Mouse (Mus musculus) limb, embryonic 12.5 days (tissue): Measurements from ENCODE around the gene H2al1a. TPM values are rescaled to one million over a fixed set of nuclear protein-coding genes. Genes with fewer than 3 reads are reported as not detected.
"Not testable (repeated sequence)": the region's sequence is repeated elsewhere in the genome, so short reads cannot be mapped to it uniquely, and the experiment has no call there.

Source experiments
- ATAC-seq: fragments of 200-750 bp; cut with Nextera tagmentation; 2 replicates; pipeline ENCODE4 v1.8.0; 2017; ENCODE audit warnings: low read depth, moderate TSS enrichment; ENCODE audit not compliant: insufficient number of reproducible peaks, insufficient read depth, low FRiP score, low TSS enrichment
- H3K27ac ChIP-seq: fragments of 300-500 bp; sonication (generic); 2 replicates; pipeline ENCODE4 v1.5.1; 2016; ENCODE audit warnings: mild to moderate bottlenecking, moderate library complexity
- H3K27me3 ChIP-seq: fragments of 300-500 bp; sonication (generic); 2 replicates; pipeline ENCODE4 v1.6.1; 2016; ENCODE audit warnings: mild to moderate bottlenecking, moderate library complexity
- H3K36me3 ChIP-seq: fragments of 300-500 bp; sonication (generic); 2 replicates; pipeline ENCODE4 v1.6.1; 2016; ENCODE audit warnings: mild to moderate bottlenecking, moderate library complexity
- H3K4me1 ChIP-seq: fragments of 300-500 bp; sonication (generic); replicated peaks from 2 replicates; pipeline ENCODE4 v1.6.1; 2016
- H3K4me2 ChIP-seq: fragments of 300-500 bp; sonication (generic); 2 replicates; pipeline ENCODE4 v1.6.1; 2016; ENCODE audit warnings: mild to moderate bottlenecking, moderate library complexity
- H3K4me3 ChIP-seq: fragments of 300-500 bp; sonication (generic); replicated peaks from 2 replicates; pipeline ENCODE4 v1.5.1; 2016; ENCODE audit warnings: mild to moderate bottlenecking
- H3K9ac ChIP-seq: fragments of 300-500 bp; sonication (generic); replicated peaks from 2 replicates; pipeline ENCODE4 v1.6.1; 2016; ENCODE audit warnings: mild to moderate bottlenecking, moderate library complexity
- H3K9me3 ChIP-seq: fragments of 300-500 bp; sonication (generic); 2 replicates; pipeline ENCODE4 v1.6.1; 2016; ENCODE audit warnings: mild to moderate bottlenecking, moderate library complexity
- WGBS: fragments of 180-500 bp; shearing (Covaris S2); methylation state at CpG from one replicate; pipeline ENCODE4 v1.1.7; 2016; 5-methylcytosine and 5-hydroxymethylcytosine counted together
- polyA plus RNA-seq: library from polyadenylated mRNA; unstranded; fragments of >200 nt; fragmentation: Nextera tagmentation; extraction: Ambion mirVana; gene quantifications from 2 replicates; pipeline ENCODE4 v1.2.1, GENCODE M21; 2016

H2al1a gene
- polyA plus RNA-seq, 1 experiment from 2014 or later, result not detected

DNA sequence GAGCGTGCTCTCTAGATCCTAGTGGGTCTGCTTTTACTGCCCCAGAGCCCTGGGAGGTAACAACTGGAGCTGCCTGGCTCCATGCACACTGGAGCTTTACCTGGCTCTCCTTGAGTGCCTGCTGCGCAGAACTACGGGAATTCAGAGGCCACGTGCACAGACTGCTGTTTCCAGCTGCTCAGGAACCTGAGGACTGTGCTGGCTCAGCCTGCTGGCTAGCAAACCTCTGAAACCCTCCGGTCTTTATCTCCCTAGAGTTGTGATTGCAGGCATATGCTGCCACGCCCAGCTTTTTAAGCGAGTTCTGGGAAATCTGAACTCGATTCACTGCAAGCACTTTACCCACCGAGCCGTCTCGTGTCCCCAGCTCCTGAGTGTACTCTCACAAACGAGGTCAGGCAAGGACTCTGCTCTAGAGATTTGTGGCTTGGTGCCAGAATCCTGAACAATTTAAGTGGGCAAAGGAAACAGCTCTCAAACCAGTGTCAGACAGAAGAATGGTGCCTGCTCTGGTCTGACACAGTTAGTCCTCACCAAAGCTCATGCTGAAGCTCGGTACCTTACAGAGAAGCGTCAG is 10.7 kb upstream of the H2al1a start:
- Histone ChIP-seq H3K9me3 (no peaks in the 10 kb centered on the region), H3K9ac (no peak overlapping the region), H3K36me3 (no peaks in the 10 kb centered on the region), H3K4me2 (no peak overlapping the region), H3K4me3 (no peak overlapping the region), H3K27me3 (peaks cover 30% of the 10 kb centered on the region), H3K27ac (no peak overlapping the region), H3K4me1 (no peaks in the 10 kb centered on the region)
- ATAC-seq, result no peak
- WGBS, result 74% methylated on average over 14 of the region's 14 CpGs

DNA sequence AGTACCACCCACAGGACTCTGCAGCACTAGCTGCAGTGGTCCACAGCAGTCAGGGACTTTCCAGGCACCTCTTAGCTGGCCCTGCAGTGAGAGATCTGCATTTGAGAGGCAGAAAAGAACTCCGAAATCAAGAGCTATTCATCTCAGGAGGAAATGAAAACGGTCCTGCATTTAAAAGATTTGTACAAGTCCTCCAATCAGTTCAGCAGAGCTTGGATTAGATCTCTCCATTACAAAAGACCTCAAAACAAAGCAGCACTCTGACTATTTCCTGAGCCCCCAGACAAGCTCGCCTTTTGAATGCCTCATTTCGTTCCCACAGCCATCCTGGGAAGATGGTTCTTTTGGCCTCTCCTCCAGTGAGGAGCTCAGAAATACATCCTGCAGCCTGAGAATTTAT is 9.8 kb upstream of the H2al1a start:
- 74% methylated on average over 4 of the region's 4 CpGs for WGBS
- Histone ChIP-seq H3K4me3 (no peak overlapping the region), H3K4me1 (no peaks in the 10 kb centered on the region), H3K36me3 (no peaks in the 10 kb centered on the region), H3K9me3 (no peaks in the 10 kb centered on the region), H3K27ac (no peak overlapping the region), H3K9ac (no peak overlapping the region), H3K4me2 (no peak overlapping the region), H3K27me3 (peaks cover 36% of the 10 kb centered on the region)
- no peak for ATAC-seq

DNA sequence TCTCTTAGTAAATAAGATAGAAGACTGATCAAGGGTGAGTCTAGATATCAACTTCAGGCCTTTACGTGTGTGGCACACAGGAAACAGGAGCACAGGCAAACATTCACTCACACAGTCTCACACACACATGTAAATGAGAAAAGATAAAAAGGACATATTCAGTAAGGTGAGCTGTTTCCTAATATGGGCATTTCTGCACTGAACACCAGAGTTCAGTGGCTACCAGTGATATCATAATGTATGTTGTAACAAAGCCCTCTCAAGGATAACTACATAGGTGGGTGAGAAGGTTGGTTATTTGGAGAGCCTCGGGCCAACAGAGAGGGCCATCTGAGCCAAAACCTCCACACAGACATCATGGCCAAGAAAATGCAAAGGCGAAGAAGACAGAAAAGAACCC is 3.1 kb downstream of the H2al1a start, which contains the start of gene H2al1b:
Gene H2al1b (plus strand): TSS at position 301 of the 400 bp plus-strand sequence.
- not testable (repeated sequence) for H3K27me3 ChIP-seq, H3K4me3 ChIP-seq, H3K27ac ChIP-seq, H3K9me3 ChIP-seq, ATAC-seq, H3K9ac ChIP-seq, H3K4me1 ChIP-seq, H3K4me2 ChIP-seq, H3K36me3 ChIP-seq
- 100% methylated on average over 1 of the region's 3 CpGs for WGBS

DNA sequence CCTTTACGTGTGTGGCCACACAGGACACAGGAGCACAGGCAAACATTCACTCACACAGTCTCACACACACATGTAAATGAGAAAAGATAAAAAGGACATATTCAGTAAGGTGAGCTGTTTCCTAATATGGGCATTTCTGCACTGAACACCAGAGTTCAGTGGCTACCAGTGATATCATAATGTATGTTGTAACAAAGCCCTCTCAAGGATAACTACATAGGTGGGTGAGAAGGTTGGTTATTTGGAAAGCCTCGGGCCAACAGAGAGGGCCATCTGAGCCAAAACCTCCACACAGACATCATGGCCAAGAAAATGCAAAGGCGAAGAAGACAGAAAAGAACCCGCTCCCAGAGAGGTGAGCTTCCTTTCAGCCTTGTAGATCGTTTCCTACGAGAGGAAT is 6.3 kb downstream of the H2al1a start, which contains the start of gene H2al1c:
Gene H2al1c (plus strand): TSS at position 301 of the 400 bp plus-strand sequence.
- not testable (repeated sequence) for H3K27ac ChIP-seq, H3K4me1 ChIP-seq, H3K4me2 ChIP-seq, H3K27me3 ChIP-seq, H3K9ac ChIP-seq, H3K9me3 ChIP-seq, H3K36me3 ChIP-seq, H3K4me3 ChIP-seq, ATAC-seq
- 83% methylated on average over 1 of the region's 6 CpGs for WGBS

DNA sequence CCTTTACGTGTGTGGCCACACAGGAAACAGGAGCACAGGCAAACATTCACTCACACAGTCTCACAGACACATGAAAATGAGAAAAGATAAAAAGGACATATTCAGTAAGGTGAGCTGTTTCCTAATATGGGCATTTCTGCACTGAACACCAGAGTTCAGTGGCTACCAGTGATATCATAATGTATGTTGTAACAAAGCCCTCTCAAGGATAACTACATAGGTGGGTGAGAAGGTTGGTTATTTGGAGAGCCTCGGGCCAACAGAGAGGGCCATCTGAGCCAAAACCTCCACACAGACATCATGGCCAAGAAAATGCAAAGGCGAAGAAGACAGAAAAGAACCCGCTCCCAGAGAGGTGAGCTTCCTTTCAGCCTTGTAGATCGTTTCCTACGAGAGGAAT is 9.5 kb downstream of the H2al1a start, which contains the start of gene H2al1d:
Gene H2al1d (plus strand): TSS at position 301 of the 400 bp plus-strand sequence.
- H3K27ac ChIP-seq, H3K9me3 ChIP-seq, H3K4me2 ChIP-seq, H3K27me3 ChIP-seq, ATAC-seq, H3K4me3 ChIP-seq, H3K9ac ChIP-seq, H3K4me1 ChIP-seq, H3K36me3 ChIP-seq: not testable (repeated sequence)
- no CpG with 5 or more reads among the region's 6 CpGs for WGBS

DNA sequence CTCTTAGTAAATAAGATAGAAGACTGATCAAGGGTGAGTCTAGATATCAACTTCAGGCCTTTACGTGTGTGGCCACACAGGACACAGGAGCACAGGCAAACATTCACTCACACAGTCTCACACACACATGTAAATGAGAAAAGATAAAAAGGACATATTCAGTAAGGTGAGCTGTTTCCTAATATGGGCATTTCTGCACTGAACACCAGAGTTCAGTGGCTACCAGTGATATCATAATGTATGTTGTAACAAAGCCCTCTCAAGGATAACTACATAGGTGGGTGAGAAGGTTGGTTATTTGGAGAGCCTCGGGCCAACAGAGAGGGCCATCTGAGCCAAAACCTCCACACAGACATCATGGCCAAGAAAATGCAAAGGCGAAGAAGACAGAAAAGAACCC is 12.6 kb downstream of the H2al1a start, which contains the start of gene H2al1e:
Gene H2al1e (plus strand): TSS at position 301 of the 400 bp plus-strand sequence.
- H3K9ac ChIP-seq, H3K27ac ChIP-seq, H3K4me1 ChIP-seq, H3K4me3 ChIP-seq, H3K9me3 ChIP-seq, H3K4me2 ChIP-seq, ATAC-seq, H3K36me3 ChIP-seq, H3K27me3 ChIP-seq: not testable (repeated sequence)
- WGBS, result no CpG with 5 or more reads among the region's 3 CpGs

DNA sequence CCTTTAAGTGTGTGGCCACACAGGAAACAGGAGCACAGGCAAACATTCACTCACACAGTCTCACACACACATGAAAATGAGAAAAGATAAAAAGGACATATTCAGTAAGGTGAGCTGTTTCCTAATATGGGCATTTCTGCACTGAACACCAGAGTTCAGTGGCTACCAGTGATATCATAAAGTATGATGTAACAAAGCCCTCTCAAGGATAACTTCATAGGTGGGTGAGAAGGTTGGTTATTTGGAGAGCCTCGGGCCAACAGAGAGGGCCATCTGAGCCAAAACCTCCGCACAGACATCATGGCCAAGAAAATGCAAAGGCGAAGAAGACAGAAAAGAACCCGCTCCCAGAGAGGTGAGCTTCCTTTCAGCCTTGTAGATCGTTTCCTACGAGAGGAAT is 15.8 kb downstream of the H2al1a start, which contains the start of gene H2al1f:
Gene H2al1f (plus strand): TSS at position 301 of the 400 bp plus-strand sequence.
- not testable (repeated sequence) for ATAC-seq, H3K4me2 ChIP-seq, H3K9ac ChIP-seq, H3K36me3 ChIP-seq, H3K4me3 ChIP-seq, H3K27me3 ChIP-seq, H3K4me1 ChIP-seq, H3K27ac ChIP-seq, H3K9me3 ChIP-seq
- WGBS, result no CpG with 5 or more reads among the region's 6 CpGs

DNA sequence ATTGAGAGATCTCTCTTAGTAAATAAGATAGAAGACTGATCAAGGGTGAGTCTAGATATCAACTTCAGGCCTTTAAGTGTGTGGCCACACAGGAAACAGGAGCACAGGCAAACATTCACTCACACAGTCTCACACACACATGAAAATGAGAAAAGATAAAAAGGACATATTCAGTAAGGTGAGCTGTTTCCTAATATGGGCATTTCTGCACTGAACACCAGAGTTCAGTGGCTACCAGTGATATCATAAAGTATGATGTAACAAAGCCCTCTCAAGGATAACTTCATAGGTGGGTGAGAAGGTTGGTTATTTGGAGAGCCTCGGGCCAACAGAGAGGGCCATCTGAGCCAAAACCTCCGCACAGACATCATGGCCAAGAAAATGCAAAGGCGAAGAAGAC is 18.9 kb downstream of the H2al1a start, which contains the start of gene H2al1g:
Gene H2al1g (plus strand): TSS at position 301 of the 400 bp plus-strand sequence.
- not testable (repeated sequence) for H3K9me3 ChIP-seq, H3K4me1 ChIP-seq, H3K4me2 ChIP-seq, H3K9ac ChIP-seq, H3K27ac ChIP-seq, ATAC-seq, H3K36me3 ChIP-seq, H3K27me3 ChIP-seq, H3K4me3 ChIP-seq
- no CpG with 5 or more reads among the region's 3 CpGs for WGBS

DNA sequence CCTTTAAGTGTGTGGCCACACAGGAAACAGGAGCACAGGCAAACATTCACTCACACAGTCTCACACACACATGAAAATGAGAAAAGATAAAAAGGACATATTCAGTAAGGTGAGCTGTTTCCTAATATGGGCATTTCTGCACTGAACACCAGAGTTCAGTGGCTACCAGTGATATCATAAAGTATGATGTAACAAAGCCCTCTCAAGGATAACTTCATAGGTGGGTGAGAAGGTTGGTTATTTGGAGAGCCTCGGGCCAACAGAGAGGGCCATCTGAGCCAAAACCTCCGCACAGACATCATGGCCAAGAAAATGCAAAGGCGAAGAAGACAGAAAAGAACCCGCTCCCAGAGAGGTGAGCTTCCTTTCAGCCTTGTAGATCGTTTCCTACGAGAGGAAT is 22.1 kb downstream of the H2al1a start, which contains the start of gene H2al1h:
Gene H2al1h (plus strand): TSS at position 301 of the 400 bp plus-strand sequence.
- H3K9me3 ChIP-seq, H3K4me3 ChIP-seq, H3K9ac ChIP-seq, H3K4me2 ChIP-seq, ATAC-seq, H3K4me1 ChIP-seq, H3K27me3 ChIP-seq, H3K27ac ChIP-seq, H3K36me3 ChIP-seq: not testable (repeated sequence)
- WGBS, result no CpG with 5 or more reads among the region's 6 CpGs

DNA sequence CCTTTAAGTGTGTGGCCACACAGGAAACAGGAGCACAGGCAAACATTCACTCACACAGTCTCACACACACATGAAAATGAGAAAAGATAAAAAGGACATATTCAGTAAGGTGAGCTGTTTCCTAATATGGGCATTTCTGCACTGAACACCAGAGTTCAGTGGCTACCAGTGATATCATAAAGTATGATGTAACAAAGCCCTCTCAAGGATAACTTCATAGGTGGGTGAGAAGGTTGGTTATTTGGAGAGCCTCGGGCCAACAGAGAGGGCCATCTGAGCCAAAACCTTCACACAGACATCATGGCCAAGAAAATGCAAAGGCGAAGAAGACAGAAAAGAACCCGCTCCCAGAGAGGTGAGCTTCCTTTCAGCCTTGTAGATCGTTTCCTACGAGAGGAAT is 25.3 kb downstream of the H2al1a start, which contains the start of gene H2al1i:
Gene H2al1i (plus strand): TSS at position 301 of the 400 bp plus-strand sequence.
- WGBS, result no CpG with 5 or more reads among the region's 5 CpGs
- not testable (repeated sequence) for H3K4me2 ChIP-seq, H3K27ac ChIP-seq, ATAC-seq, H3K4me3 ChIP-seq, H3K27me3 ChIP-seq, H3K9ac ChIP-seq, H3K36me3 ChIP-seq, H3K9me3 ChIP-seq, H3K4me1 ChIP-seq

DNA sequence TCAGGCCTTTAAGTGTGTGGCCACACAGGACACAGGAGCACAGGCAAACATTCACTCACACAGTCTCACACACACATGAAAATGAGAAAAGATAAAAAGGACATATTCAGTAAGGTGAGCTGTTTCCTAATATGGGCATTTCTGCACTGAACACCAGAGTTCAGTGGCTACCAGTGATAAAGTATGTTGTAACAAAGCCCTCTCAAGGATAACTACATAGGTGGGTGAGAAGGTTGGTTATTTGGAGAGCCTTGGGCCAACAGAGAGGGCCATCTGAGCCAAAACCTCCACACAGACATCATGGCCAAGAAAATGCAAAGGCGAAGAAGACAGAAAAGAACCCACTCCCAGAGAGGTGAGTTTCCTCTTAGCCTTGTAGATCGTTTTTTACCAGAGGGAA is 28.5 kb downstream of the H2al1a start, which contains the start of gene H2al1j:
Gene H2al1j (plus strand): TSS at position 301 of the 400 bp plus-strand sequence.
- H3K4me3 ChIP-seq, H3K4me1 ChIP-seq, H3K36me3 ChIP-seq, H3K27ac ChIP-seq, H3K4me2 ChIP-seq, H3K9me3 ChIP-seq, ATAC-seq, H3K9ac ChIP-seq: not testable (repeated sequence)
- H3K27me3 ChIP-seq, result peaks cover 25% of the 10 kb centered on the region
- 81% methylated on average over 2 of the region's 2 CpGs for WGBS
